Mouse (Mus musculus) retina, postnatal 7 days (tissue): ENCODE measurements around the gene Sez6.
A peak's percentile ranks its signal among the peaks of the same experiment; 100 is the strongest.

Experiments
- DNase-seq: peaks from one replicate; pipeline ENCODE4 v3.0.0-alpha.2; 2012; ENCODE audit warnings: low read depth, low spot score

The Sez6 gene

DNA sequence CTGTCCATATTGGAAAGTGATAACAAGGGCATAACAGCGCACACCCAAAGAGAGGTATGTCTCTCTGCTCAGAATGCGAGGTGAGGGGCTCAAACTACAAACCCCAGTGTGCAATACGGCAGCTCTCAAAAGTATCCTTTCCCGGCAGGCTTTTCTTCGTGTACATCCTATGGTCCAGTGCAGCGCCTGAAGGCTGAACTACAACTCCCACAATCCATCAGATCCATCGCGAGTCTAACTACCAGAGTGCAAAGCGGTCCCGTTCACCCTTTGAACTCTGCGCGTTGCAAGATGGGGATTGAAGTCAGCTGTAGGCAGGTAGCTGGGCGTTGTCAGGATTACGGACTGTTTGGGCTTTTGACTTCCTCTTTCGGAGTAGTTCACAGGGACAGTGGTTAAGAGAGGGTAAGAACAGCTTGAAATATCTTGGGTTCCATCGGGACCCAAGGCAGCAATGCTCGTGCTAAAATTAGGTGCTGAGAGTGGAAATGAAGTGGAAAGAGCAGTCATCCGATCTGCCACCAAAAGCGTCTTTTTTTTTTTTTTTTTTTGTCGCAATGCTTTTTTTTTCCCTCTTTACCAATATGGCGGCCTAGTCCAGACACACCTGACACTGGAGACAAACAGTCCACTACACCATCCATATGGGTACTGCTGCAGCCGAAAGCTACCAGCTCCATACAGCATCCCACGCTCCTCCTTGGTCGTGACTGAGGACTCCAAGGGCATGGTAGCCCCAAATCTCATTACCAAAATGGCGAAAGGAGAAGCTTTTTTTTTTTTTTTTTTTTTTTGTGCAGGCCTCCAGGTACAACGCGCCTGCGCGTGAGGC lies 51.2 kb downstream of the Sez6 start:
- peak; percentile 97 for DNase-seq

DNA sequence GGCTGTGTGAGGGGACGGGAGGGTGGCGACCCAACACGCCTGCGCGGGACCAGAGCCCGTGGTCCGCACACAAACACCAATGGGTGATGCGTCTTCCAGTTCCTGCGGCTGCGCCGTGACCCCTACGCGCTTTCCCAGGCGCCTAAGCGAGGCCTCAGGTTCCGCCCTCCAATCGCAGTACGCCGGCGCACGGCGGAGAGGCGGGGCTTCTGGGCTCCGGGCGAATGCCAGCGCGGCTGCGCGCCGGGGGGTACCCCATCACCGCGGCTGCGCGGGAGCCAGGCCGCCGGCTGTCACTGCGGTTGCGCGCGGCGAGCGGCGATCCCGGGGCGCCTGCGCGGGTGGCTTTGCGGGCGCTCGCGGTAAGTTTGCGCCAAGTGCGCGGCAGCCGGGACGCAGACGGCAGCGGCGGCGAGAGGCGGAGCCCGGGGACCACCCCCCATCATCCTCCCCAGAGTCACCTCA lies 51.9 kb downstream of the Sez6 start, which contains the start of gene Phf12:
Gene Phf12, plus strand, starts transcription at position 314 of the 465 bp plus-strand sequence.
- DNase-seq, result peak; percentile 99

- no peak for DNase-seq
These were observed 52.8 kb downstream of the Sez6 start for GRCm38 (mm10) chr11:77983191-77983936.

DNA sequence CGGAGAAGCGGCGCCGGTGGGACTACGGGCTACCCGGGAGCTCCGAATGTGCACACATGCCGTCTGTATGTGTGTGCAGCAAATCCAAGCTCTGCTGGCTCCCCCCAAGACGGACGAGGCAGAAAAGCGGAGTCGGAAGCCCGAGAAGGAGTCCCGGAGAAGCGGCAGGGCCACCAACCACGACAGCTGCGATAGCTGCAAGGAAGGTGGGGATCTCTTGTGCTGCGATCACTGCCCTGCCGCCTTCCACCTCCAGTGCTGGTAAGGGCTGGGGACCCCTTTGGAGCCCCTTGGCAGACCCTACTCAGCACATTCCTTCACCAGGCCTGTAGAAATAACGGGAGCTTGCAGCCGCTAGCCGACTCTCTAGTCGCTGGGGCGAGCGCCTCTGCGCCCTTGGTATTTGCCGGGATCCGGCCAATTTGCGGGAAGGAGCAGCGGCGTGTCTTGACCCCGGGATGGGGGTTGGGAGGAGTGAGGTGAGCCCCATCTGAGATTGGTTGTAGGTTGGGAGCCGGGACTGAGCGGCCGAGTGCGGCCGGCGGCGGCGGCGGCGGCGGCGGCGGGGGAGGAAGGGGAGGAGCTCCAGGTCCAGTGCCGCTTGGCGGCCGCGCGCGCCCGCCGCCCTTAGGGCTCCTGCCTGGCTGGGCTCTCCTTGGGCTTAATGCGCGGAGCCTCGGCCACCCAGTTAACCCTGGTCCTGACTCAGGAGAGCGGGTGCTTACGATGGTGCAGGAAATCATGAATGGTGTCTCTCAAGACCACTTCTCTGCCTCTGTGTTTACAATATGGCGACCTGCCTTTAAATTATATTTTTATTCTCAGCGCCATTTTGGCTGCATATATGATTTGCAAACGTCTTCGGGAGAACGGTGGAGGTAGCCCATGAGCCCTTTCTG lies 53.6 kb downstream of the Sez6 start:
- no peak for DNase-seq

DNA sequence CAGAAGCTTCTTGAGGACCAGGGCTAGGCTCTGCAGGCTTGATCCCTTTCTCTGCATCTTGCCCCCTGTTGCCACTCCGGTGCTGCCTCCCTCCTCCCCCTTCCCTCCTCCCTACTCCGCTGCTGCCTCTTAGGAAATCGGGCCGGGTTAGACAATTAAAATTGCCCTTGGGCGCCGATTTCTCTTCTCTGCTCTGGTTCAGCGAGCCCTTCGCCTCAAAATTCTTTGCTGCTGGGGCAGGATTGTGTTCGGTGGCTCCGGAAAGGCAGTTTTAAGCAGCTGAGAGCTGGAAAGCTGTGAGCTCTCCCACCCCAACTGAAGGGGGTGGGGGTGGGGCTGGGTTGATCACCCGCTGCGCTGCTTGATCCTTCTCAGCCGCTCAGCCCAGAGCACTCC lies 54.2 kb downstream of the Sez6 start:
- DNase-seq, result no peak

GRCm38 (mm10) chr11:77985541-77986065 lies 55.0 kb downstream of the Sez6 start:
- DNase-seq, result no peak

- DNase-seq, result no peak
These were observed 58.6 kb downstream of the Sez6 start for GRCm38 (mm10) chr11:77989071-77989690.

DNA sequence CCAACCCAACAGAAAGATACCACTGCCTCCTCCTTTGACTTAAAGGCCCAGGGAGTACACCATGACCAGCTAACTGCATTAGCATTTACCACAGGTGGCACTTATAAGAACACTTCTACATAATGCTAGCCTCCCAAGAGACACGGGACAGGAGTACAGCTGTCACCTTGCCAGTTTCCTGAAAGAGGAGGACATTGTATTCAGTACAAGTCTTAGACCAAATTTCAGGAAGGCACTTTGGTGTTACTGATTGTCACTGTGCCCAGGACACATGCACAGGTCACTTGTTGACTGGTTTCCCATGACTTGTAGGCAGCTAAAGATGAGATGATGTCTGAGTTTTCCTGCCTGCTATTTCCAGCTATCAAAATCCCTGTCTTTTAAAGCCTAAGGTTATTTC lies 65.0 kb downstream of the Sez6 start:
- DNase-seq, result no peak

GRCm38 (mm10) chr11:78006446-78006845 lies 75.8 kb downstream of the Sez6 start:
- DNase-seq, result no peak

DNA sequence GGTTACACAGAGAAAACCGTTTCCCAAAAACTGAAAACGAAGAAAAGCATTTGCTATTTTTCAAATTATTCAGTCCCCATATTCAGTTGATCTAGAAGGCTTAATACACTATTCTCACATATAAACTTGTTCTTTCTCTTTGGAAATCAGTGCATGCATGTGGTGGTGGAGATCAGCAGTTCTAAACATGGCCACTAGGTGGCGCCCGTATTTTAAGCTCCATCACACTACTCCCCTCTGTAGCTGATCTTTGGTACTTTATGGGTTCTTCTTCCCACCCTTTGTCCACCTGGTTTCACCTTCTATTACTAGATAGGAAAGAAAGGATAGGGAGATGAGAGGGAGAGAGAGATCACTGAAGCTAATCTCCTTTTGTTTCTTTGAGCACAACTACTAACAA lies 89.1 kb downstream of the Sez6 start:
- DNase-seq, result peak; percentile 43

DNA sequence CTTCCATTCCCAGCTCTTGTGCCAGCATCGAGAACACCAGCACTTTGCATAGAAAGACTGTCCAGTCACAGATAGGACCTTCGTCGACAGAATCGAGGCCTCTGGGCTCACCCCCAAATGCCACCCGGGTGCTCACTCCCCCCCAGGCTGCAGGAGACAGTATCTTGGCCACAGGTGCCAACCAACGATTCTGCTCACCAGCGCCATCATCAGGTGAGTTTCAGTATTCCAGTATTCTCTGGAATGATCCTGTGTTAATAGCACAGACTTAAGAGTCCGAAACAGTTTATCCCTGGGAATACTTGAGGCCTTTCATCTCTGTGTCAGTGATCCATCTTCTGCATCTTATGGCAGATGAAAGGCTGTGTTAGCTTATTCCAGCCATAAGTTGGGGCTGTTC lies 93.0 kb downstream of the Sez6 start:
- peak; percentile 19 for DNase-seq
